Mouse (Mus musculus): ENCODE data around the gene Gm20479. TPM values are rescaled to one million over a fixed set of nuclear protein-coding genes. Genes with fewer than 3 reads are reported as not detected.

Gm20479 gene
- polyA plus RNA-seq, 1 experiment from 2014 or later = 0.52 TPM

DNA sequence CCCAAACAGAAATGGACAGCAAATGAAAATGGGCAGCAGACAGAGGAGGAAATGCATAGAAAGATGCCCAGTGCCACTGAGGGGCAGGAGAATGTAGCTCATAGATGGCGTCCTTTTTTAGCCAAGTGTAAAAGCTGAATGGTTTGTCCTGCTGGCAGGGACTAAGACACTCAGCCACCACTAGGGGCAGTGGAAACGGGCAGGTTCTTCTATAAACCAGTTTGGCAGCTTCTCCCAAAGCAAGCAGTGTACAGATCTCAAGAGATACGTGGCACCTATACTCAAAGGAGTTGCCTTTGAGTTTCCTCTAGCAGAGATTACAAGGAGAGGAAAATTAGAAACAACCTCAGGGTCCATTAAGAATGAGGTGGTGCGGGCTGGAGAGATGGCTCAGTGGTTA, 21.2 kb upstream of the Gm20479 start:
- DNase-seq (ENCODE audit: low spot score) = no peak
- H3K4me2 ChIP-seq (ENCODE audit: low read depth, severe bottlenecking) = no peak overlapping the region
- no peak overlapping the region for H3K4me3 ChIP-seq (ENCODE audit: low read depth, low read length)
- no peaks in the 10 kb centered on the region for H3K4me1 ChIP-seq (ENCODE audit: control insufficient read depth, insufficient read depth, low read length)
- no peaks in the 10 kb centered on the region; the same call in 1 of the 2 replicates for H3K9me3 ChIP-seq (ENCODE audit: control insufficient read depth, low read length)
- 27% methylated on average over 4 of the region's 4 CpGs for WGBS
- no peak overlapping the region for H3K27ac ChIP-seq (replicated peaks; ENCODE audit: low read depth, low read length)
- H3K27me3 ChIP-seq (ENCODE audit: control insufficient read depth, insufficient read depth, low read length) = peaks cover 31% of the 10 kb centered on the region
- no peaks in the 10 kb centered on the region for H3K36me3 ChIP-seq (ENCODE audit: control insufficient read depth, insufficient read depth, low read length)
- no peak overlapping the region for H3K9ac ChIP-seq (ENCODE audit: low read length)
- no peak for ATAC-seq (ENCODE audit: insufficient number of reproducible peaks, low FRiP score, low TSS enrichment, low read depth)

DNA sequence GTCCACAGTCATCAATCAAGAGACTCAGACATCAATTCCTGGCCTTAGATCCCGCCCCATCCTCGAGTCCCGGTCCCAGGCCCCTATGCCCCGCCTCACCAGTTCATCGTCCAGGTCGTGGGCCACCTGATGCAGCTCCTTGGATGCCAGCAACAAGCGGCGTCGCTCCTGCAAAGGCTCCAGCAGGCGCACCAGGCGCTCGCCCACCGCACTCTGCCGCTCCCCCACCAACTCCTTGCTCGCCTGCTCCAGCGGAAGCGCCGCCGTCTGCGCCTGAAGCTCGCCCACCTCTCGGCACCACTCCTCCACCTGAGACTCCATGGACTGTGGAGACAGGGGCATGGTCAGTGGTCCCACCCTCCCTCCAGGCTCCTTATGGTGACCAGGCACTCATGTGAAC, 18.1 kb upstream of the Gm20479 start:
- no peaks in the 10 kb centered on the region for H3K4me1 ChIP-seq (ENCODE audit: control insufficient read depth, insufficient read depth, low read length)
- no peak overlapping the region for H3K4me3 ChIP-seq (ENCODE audit: low read depth, low read length)
- H3K36me3 ChIP-seq (ENCODE audit: control insufficient read depth, insufficient read depth, low read length) = no peaks in the 10 kb centered on the region
- ATAC-seq (ENCODE audit: insufficient number of reproducible peaks, low FRiP score, low TSS enrichment, low read depth) (no peak), DNase-seq (ENCODE audit: low spot score) (no peak)
- H3K27ac ChIP-seq (replicated peaks; ENCODE audit: low read depth, low read length) = no peak overlapping the region
- peaks cover 59% of the 10 kb centered on the region for H3K27me3 ChIP-seq (ENCODE audit: control insufficient read depth, insufficient read depth, low read length)
- H3K9me3 ChIP-seq (ENCODE audit: control insufficient read depth, low read length) = peaks cover under 1% of the 10 kb centered on the region; the same call in 1 of the 2 replicates
- no peak overlapping the region for H3K9ac ChIP-seq (ENCODE audit: low read length)
- H3K4me2 ChIP-seq (ENCODE audit: low read depth, severe bottlenecking) = peak overlapping the region; percentile 1; the same call in 1 of the 2 replicates
- 1% methylated on average over 22 of the region's 22 CpGs for WGBS

DNA sequence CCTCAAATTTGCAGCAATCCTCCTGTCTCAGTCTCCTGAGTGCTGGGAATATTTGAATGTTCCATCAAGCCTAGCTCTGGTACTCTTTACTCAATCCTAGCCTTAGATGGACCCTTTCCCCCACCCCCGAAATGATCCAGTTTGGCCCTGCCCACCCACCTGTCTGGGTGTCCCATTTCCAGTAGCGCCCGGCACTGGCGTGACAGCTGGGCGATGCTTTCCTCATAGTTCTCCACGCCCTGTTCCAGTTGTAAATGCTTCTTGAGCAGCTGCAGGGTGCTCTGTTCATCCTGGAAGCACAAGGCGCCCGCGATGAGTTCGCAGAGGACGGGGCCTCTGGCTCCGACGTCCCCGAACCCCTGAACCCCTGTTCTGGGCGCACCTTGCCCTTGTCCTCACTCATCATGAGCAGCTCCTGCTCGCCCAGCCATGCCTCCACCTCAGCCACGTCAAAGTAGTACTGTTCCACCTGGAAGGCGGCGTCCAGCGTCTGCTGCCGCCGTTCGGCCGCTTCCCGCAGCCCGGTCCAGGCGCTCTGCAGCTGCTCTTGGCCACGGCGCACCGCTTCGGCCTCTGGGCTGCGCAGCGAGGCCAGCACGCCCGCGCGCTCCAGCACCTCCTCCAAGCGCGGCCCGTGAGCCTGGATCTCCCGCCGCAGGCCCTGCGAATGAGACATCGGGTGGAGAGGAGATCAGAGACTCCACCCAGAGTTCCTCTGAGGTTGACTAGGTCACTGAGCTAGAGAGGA, 14.7 kb upstream of the Gm20479 start:
- WGBS = 6% methylated on average over 44 of the region's 44 CpGs
- ATAC-seq (ENCODE audit: insufficient number of reproducible peaks, low FRiP score, low TSS enrichment, low read depth) (peak; percentile 58; the same call in 1 of the 2 replicates), DNase-seq (ENCODE audit: low spot score) (no peak)
- H3K4me2 ChIP-seq (ENCODE audit: low read depth, severe bottlenecking) = no peak overlapping the region
- H3K9ac ChIP-seq (ENCODE audit: low read length) = no peak overlapping the region
- H3K9me3 ChIP-seq (ENCODE audit: control insufficient read depth, low read length) = peaks cover 7% of the 10 kb centered on the region; the same call in 1 of the 2 replicates
- H3K4me1 ChIP-seq (ENCODE audit: control insufficient read depth, insufficient read depth, low read length) = no peaks in the 10 kb centered on the region
- peaks cover 91% of the 10 kb centered on the region for H3K27me3 ChIP-seq (ENCODE audit: control insufficient read depth, insufficient read depth, low read length)
- no peaks in the 10 kb centered on the region for H3K36me3 ChIP-seq (ENCODE audit: control insufficient read depth, insufficient read depth, low read length)
- no peak overlapping the region for H3K27ac ChIP-seq (replicated peaks; ENCODE audit: low read depth, low read length)
- peak overlapping the region; percentile 7 for H3K4me3 ChIP-seq (ENCODE audit: low read depth, low read length)

DNA sequence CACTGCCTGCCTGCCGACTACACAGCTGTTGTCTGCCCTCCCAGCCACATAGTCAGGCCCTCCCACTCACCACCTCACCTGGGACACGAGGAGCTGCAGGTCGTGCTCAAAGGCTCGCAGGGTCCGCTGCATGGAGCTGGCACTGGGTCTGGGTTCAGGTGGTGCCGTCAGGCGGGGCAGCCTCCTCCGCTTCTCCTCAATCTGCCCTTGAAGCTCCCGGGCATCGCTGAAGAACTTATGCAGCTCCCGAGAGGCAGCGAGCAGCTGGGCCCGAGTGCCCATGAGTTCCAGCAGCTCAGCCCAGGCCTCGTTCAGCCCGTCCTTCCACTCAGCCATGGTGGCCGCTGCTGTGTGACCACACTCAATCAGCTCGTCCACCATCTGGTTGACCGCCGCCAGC, 11.9 kb upstream of the Gm20479 start:
- H3K4me2 ChIP-seq (ENCODE audit: low read depth, severe bottlenecking) = no peak overlapping the region
- no peak overlapping the region for H3K27ac ChIP-seq (replicated peaks; ENCODE audit: low read depth, low read length)
- WGBS = 79% methylated on average over 19 of the region's 19 CpGs
- H3K27me3 ChIP-seq (ENCODE audit: control insufficient read depth, insufficient read depth, low read length) = peaks cover 96% of the 10 kb centered on the region
- peaks cover 7% of the 10 kb centered on the region; the same call in 1 of the 2 replicates for H3K9me3 ChIP-seq (ENCODE audit: control insufficient read depth, low read length)
- H3K9ac ChIP-seq (ENCODE audit: low read length) = no peak overlapping the region
- DNase-seq (ENCODE audit: low spot score) = no peak
- H3K36me3 ChIP-seq (ENCODE audit: control insufficient read depth, insufficient read depth, low read length) = no peaks in the 10 kb centered on the region
- no peaks in the 10 kb centered on the region for H3K4me1 ChIP-seq (ENCODE audit: control insufficient read depth, insufficient read depth, low read length)
- no peak overlapping the region for H3K4me3 ChIP-seq (ENCODE audit: low read depth, low read length)
- no peak for ATAC-seq (ENCODE audit: insufficient number of reproducible peaks, low FRiP score, low TSS enrichment, low read depth)

GRCm38 (mm10) chr7:27367976-27368375, 10.8 kb upstream of the Gm20479 start:
- no peaks in the 10 kb centered on the region for H3K4me1 ChIP-seq (ENCODE audit: control insufficient read depth, insufficient read depth, low read length)
- peaks cover 7% of the 10 kb centered on the region; the same call in 1 of the 2 replicates for H3K9me3 ChIP-seq (ENCODE audit: control insufficient read depth, low read length)
- no peak overlapping the region for H3K27ac ChIP-seq (replicated peaks; ENCODE audit: low read depth, low read length)
- 16% methylated on average over 11 of the region's 11 CpGs for WGBS
- H3K4me2 ChIP-seq (ENCODE audit: low read depth, severe bottlenecking) = peak overlapping the region; percentile 31; the same call in 1 of the 2 replicates
- ATAC-seq (ENCODE audit: insufficient number of reproducible peaks, low FRiP score, low TSS enrichment, low read depth) (no peak), DNase-seq (ENCODE audit: low spot score) (no peak)
- peak overlapping the region; percentile 11; the same call in 1 of the 2 replicates for H3K4me3 ChIP-seq (ENCODE audit: low read depth, low read length)
- peaks cover 96% of the 10 kb centered on the region for H3K27me3 ChIP-seq (ENCODE audit: control insufficient read depth, insufficient read depth, low read length)
- no peak overlapping the region for H3K9ac ChIP-seq (ENCODE audit: low read length)
- no peaks in the 10 kb centered on the region for H3K36me3 ChIP-seq (ENCODE audit: control insufficient read depth, insufficient read depth, low read length)

- no peak overlapping the region for H3K4me3 ChIP-seq (ENCODE audit: low read depth, low read length)
- H3K4me1 ChIP-seq (ENCODE audit: control insufficient read depth, insufficient read depth, low read length) = no peaks in the 10 kb centered on the region
- ATAC-seq (ENCODE audit: insufficient number of reproducible peaks, low FRiP score, low TSS enrichment, low read depth) (no peak), DNase-seq (ENCODE audit: low spot score) (no peak)
- peaks cover 7% of the 10 kb centered on the region; the same call in 1 of the 2 replicates for H3K9me3 ChIP-seq (ENCODE audit: control insufficient read depth, low read length)
- 36% methylated on average over 21 of the region's 21 CpGs for WGBS
- H3K36me3 ChIP-seq (ENCODE audit: control insufficient read depth, insufficient read depth, low read length) = no peaks in the 10 kb centered on the region
- peaks cover 85% of the 10 kb centered on the region for H3K27me3 ChIP-seq (ENCODE audit: control insufficient read depth, insufficient read depth, low read length)
- H3K27ac ChIP-seq (replicated peaks; ENCODE audit: low read depth, low read length) = no peak overlapping the region
- no peak overlapping the region for H3K9ac ChIP-seq (ENCODE audit: low read length)
- H3K4me2 ChIP-seq (ENCODE audit: low read depth, severe bottlenecking) = no peak overlapping the region
Observed at GRCm38 (mm10) chr7:27366082-27366844, 9.0 kb upstream of the Gm20479 start.

- H3K27me3 ChIP-seq (ENCODE audit: control insufficient read depth, insufficient read depth, low read length) = peaks cover 67% of the 10 kb centered on the region
- 3% methylated on average over 29 of the region's 29 CpGs for WGBS
- no peak overlapping the region for H3K4me2 ChIP-seq (ENCODE audit: low read depth, severe bottlenecking)
- H3K9me3 ChIP-seq (ENCODE audit: control insufficient read depth, low read length) = no peaks in the 10 kb centered on the region
- ATAC-seq (ENCODE audit: insufficient number of reproducible peaks, low FRiP score, low TSS enrichment, low read depth) (no peak), DNase-seq (ENCODE audit: low spot score) (no peak)
- no peak overlapping the region for H3K27ac ChIP-seq (replicated peaks; ENCODE audit: low read depth, low read length)
- H3K4me3 ChIP-seq (ENCODE audit: low read depth, low read length) = no peak overlapping the region
- H3K36me3 ChIP-seq (ENCODE audit: control insufficient read depth, insufficient read depth, low read length) = no peaks in the 10 kb centered on the region
- H3K4me1 ChIP-seq (ENCODE audit: control insufficient read depth, insufficient read depth, low read length) = no peaks in the 10 kb centered on the region
- no peak overlapping the region for H3K9ac ChIP-seq (ENCODE audit: low read length)
Observed at GRCm38 (mm10) chr7:27364379-27364778, 7.2 kb upstream of the Gm20479 start.

GRCm38 (mm10) chr7:27361283-27361946, 4.2 kb upstream of the Gm20479 start:
- under 1% methylated on average over 52 of the region's 52 CpGs for WGBS
- peak; percentile 99 for DNase-seq (ENCODE audit: low spot score)
- H3K4me1 ChIP-seq (ENCODE audit: control insufficient read depth, insufficient read depth, low read length) = 0 out of 2 replicates have a peak, but pooled peaks cover 2% of the 10 kb centered on the region
- H3K9ac ChIP-seq (ENCODE audit: low read length) = peak overlapping the region; percentile 55
- H3K4me2 ChIP-seq (ENCODE audit: low read depth, severe bottlenecking) = peak overlapping the region; percentile 69
- peak; percentile 92 for ATAC-seq (ENCODE audit: insufficient number of reproducible peaks, low FRiP score, low TSS enrichment, low read depth)
- H3K36me3 ChIP-seq (ENCODE audit: control insufficient read depth, insufficient read depth, low read length) = no peaks in the 10 kb centered on the region
- H3K27ac ChIP-seq (replicated peaks; ENCODE audit: low read depth, low read length) = no peak overlapping the region
- H3K9me3 ChIP-seq (ENCODE audit: control insufficient read depth, low read length) = no peaks in the 10 kb centered on the region
- H3K4me3 ChIP-seq (ENCODE audit: low read depth, low read length) = peak overlapping the region; percentile 41
- peaks cover 46% of the 10 kb centered on the region for H3K27me3 ChIP-seq (ENCODE audit: control insufficient read depth, insufficient read depth, low read length)

Measured in limb, embryonic 11.5 days (tissue).